Mouse (Mus musculus): Measurements from ENCODE around the gene Tmem53. TPM values are rescaled to one million over a fixed set of nuclear protein-coding genes. Genes with fewer than 3 reads are reported as not detected.

Tmem53 gene
- total RNA-seq, 1 experiment, result 3.4 TPM

DNA sequence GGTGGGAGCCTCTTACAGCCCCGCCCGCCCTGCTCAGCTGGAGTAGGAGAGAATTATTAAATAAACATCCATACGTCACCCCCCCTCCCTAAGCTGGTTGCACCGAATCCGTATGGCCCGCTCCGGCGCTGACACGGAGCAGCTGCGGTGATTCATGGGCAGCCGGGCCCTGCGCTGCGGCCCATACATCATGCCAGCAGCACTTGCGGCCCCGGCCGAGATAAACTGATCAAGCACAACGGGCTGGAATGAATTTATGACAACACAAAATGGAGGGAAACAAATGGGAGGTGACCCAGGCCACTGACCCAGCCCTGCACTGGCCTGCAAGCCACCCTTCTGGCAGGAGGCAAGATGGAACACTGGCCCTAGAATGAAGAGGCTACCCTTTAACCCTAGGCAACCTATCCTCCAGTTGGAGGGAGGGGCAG lies 24.5 kb downstream of the Tmem53 start:
- no peak overlapping the region for H3K9ac ChIP-seq (ENCODE audit: insufficient read depth, low read depth, low read length, poor library complexity, severe bottlenecking)
- H3K4me1 ChIP-seq (ENCODE audit: control insufficient read depth in 2 of 2, insufficient read depth in 2 of 2, low read length in 2 of 2, poor library complexity in 1 of 2), result peaks cover 0 to 16% of the 10 kb centered on the region in 2 experiments; a peak in 1 of 4 replicates
- no peak overlapping the region for H3K4me3 ChIP-seq (ENCODE audit: insufficient read depth in 1 of 2, low read depth in 1 of 2, low read length in 2 of 2, poor library complexity in 1 of 2, severe bottlenecking in 1 of 2)
- H3K9me3 ChIP-seq (ENCODE audit: control insufficient read depth, insufficient read depth, low read depth, low read length), result no peaks in the 10 kb centered on the region
- in situ Hi-C loops (cut with MboI; ENCODE audit: low sequenced_read_pairs in 2 of 2, unreplicated experiment in 2 of 2), result no loop called here
- DNase-seq (ENCODE audit: low read depth, low spot score), result no peak
- no peak for TF ChIP-seq MAFK (IDR thresholded peaks at IDR 0.05; ENCODE audit: insufficient read depth, low read depth, low read length)
- TF ChIP-seq ZC3H11A (IDR thresholded peaks at IDR 0.05; ENCODE audit: borderline replicate concordance, low read depth, low read length), result no peak
- no peak for TF ChIP-seq ZNF384 (IDR thresholded peaks at IDR 0.05; ENCODE audit: low read depth, low read length)
- H3K36me3 ChIP-seq (ENCODE audit: control insufficient read depth, insufficient read depth, low read length, poor library complexity, severe bottlenecking), result peaks cover 72% of the 10 kb centered on the region
- H3K27ac ChIP-seq (ENCODE audit: insufficient read depth, low read depth, low read length, poor library complexity, severe bottlenecking), result no peak overlapping the region

DNA sequence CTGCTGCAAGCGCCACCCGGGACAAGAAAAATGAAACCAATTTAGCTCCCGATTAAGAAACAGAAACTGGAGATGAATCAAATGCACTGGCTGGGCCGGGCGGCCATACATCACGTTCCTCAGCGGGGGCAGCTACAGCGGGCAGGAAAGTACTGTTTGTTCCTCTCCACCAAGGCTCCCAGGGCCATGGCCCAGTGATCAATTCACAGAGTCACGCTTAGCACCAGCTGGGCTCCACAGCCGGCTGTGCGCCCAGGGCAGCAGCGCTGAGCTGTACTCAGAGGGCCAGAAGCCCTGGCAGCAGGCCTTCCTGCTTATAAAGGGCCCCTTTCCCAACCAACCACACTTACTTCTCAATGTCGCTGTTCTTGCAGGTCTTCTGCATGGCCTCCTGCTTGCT lies 25.3 kb downstream of the Tmem53 start:
- H3K9me3 ChIP-seq (ENCODE audit: control insufficient read depth, insufficient read depth, low read depth, low read length), result no peaks in the 10 kb centered on the region
- peaks cover 0 to 16% of the 10 kb centered on the region in 2 experiments; a peak in 1 of 4 replicates for H3K4me1 ChIP-seq (ENCODE audit: control insufficient read depth in 2 of 2, insufficient read depth in 2 of 2, low read length in 2 of 2, poor library complexity in 1 of 2)
- peaks cover 72% of the 10 kb centered on the region for H3K36me3 ChIP-seq (ENCODE audit: control insufficient read depth, insufficient read depth, low read length, poor library complexity, severe bottlenecking)
- no peak for DNase-seq (ENCODE audit: low read depth, low spot score)
- in situ Hi-C loops (cut with MboI; ENCODE audit: low sequenced_read_pairs in 2 of 2, unreplicated experiment in 2 of 2), result no loop called here
- no peak overlapping the region for H3K27ac ChIP-seq (ENCODE audit: insufficient read depth, low read depth, low read length, poor library complexity, severe bottlenecking)
- TF ChIP-seq CHD2 (IDR thresholded peaks at IDR 0.05; ENCODE audit: low read depth, low read length) (no peak), HCFC1 (IDR thresholded peaks at IDR 0.05; ENCODE audit: borderline replicate concordance, insufficient read depth, low read length) (no peak), ZC3H11A (IDR thresholded peaks at IDR 0.05; ENCODE audit: borderline replicate concordance, low read depth, low read length) (no peak), MAFK (IDR thresholded peaks at IDR 0.05; ENCODE audit: insufficient read depth, low read depth, low read length) (no peak), ZNF384 (IDR thresholded peaks at IDR 0.05; ENCODE audit: low read depth, low read length) (no peak)
- H3K4me3 ChIP-seq (ENCODE audit: insufficient read depth in 1 of 2, low read depth in 1 of 2, low read length in 2 of 2, poor library complexity in 1 of 2, severe bottlenecking in 1 of 2), result no peak overlapping the region
- H3K9ac ChIP-seq (ENCODE audit: insufficient read depth, low read depth, low read length, poor library complexity, severe bottlenecking), result no peak overlapping the region

DNA sequence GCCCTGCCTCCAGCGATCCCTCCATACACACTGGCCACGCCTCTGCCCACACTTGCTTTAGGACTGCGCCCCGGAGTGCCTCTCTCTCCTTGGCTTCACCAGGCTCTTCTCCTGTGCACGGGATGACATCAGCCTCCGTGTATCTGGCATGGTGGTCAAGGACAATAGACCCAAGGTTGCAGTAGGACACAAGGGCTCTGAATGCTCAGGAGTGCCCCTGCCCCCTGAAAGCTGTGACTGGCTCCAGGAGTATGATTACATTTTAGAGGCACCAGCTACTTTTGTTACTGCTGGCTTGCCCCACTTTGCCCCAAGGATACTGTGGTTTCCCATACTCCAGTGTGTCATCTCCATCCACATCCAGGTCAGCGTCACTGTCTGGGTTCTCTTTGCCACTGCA lies 25.9 kb downstream of the Tmem53 start:
- Histone ChIP-seq H3K9me3 (ENCODE audit: control insufficient read depth, insufficient read depth, low read depth, low read length) (no peaks in the 10 kb centered on the region), H3K4me1 (ENCODE audit: control insufficient read depth in 2 of 2, insufficient read depth in 2 of 2, low read length in 2 of 2, poor library complexity in 1 of 2) (peaks cover 1 to 12% of the 10 kb centered on the region in 2 experiments; a peak in 2 of 4 replicates), H3K9ac (ENCODE audit: insufficient read depth, low read depth, low read length, poor library complexity, severe bottlenecking) (no peak overlapping the region), H3K27ac (ENCODE audit: insufficient read depth, low read depth, low read length, poor library complexity, severe bottlenecking) (no peak overlapping the region), H3K36me3 (ENCODE audit: control insufficient read depth, insufficient read depth, low read length, poor library complexity, severe bottlenecking) (peaks cover 73% of the 10 kb centered on the region), H3K4me3 (ENCODE audit: insufficient read depth in 1 of 2, low read depth in 1 of 2, low read length in 2 of 2, poor library complexity in 1 of 2, severe bottlenecking in 1 of 2) (no peak overlapping the region)
- TF ChIP-seq CHD2 (IDR thresholded peaks at IDR 0.05; ENCODE audit: low read depth, low read length) (no peak), ZNF384 (IDR thresholded peaks at IDR 0.05; ENCODE audit: low read depth, low read length) (no peak), HCFC1 (IDR thresholded peaks at IDR 0.05; ENCODE audit: borderline replicate concordance, insufficient read depth, low read length) (no peak), MAFK (IDR thresholded peaks at IDR 0.05; ENCODE audit: insufficient read depth, low read depth, low read length) (no peak), ZC3H11A (IDR thresholded peaks at IDR 0.05; ENCODE audit: borderline replicate concordance, low read depth, low read length) (no peak)
- no peak for DNase-seq (ENCODE audit: low read depth, low spot score)
- in situ Hi-C loops (cut with MboI; ENCODE audit: low sequenced_read_pairs in 2 of 2, unreplicated experiment in 2 of 2), result no loop called here

DNA sequence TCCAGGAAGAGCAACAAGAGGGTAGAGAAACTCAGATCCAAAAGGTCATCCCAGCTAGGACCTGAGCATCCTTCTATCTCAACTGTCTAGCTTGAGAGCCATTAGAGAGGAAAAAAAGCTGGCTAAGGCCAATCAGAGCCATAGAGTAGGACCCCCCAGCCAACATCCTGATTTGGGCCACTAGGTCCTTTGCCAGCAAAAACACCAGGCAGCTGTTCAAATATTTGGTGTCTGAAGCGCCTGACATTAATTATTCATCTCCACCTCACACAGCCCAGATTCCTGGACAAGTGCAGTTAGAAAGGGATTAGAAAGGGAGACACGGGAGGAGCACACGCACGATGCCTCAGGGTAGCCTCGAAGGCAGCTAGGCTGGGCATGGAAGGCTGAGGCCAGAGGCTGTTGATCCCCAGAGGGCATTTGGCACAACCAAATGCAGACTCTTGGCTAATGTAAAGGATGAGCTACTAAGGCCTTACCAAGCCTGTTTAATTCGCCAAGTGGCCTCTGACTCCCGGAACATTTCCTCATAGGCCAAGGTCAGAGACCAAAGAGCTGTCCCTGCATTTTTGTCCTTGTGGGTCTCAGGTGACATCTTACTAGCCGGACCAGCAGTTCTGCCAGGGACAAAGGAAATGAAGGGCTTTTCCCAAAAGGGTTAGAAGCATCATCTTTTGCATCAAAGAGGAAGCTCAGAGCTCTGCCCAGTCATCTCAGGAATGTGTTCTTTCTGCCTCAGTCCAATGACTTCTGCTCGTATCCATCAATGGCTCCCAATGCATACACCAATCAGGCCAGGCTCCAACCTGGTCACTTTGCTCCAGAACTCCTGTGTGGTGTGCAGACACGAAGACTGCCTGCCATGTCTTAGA lies 26.9 kb downstream of the Tmem53 start:
- Histone ChIP-seq H3K4me1 (ENCODE audit: control insufficient read depth in 2 of 2, insufficient read depth in 2 of 2, low read length in 2 of 2, poor library complexity in 1 of 2) (peaks cover 6 to 16% of the 10 kb centered on the region in 2 experiments; a peak in 3 of 4 replicates), H3K4me3 (ENCODE audit: insufficient read depth in 1 of 2, low read depth in 1 of 2, low read length in 2 of 2, poor library complexity in 1 of 2, severe bottlenecking in 1 of 2) (no peak overlapping the region), H3K9me3 (ENCODE audit: control insufficient read depth, insufficient read depth, low read depth, low read length) (no peaks in the 10 kb centered on the region), H3K27ac (ENCODE audit: insufficient read depth, low read depth, low read length, poor library complexity, severe bottlenecking) (no peak overlapping the region), H3K9ac (ENCODE audit: insufficient read depth, low read depth, low read length, poor library complexity, severe bottlenecking) (no peak overlapping the region), H3K36me3 (ENCODE audit: control insufficient read depth, insufficient read depth, low read length, poor library complexity, severe bottlenecking) (peaks cover 73% of the 10 kb centered on the region)
- no peak for DNase-seq (ENCODE audit: low read depth, low spot score)
- TF ChIP-seq MAFK (IDR thresholded peaks at IDR 0.05; ENCODE audit: insufficient read depth, low read depth, low read length) (no peak), ZNF384 (IDR thresholded peaks at IDR 0.05; ENCODE audit: low read depth, low read length) (no peak), ZC3H11A (IDR thresholded peaks at IDR 0.05; ENCODE audit: borderline replicate concordance, low read depth, low read length) (no peak), HCFC1 (IDR thresholded peaks at IDR 0.05; ENCODE audit: borderline replicate concordance, insufficient read depth, low read length) (no peak), CHD2 (IDR thresholded peaks at IDR 0.05; ENCODE audit: low read depth, low read length) (no peak)
- in situ Hi-C loops (cut with MboI; ENCODE audit: low sequenced_read_pairs in 2 of 2, unreplicated experiment in 2 of 2), result no loop called here

All from ES-E14 (cell line).